Mouse (Mus musculus): ENCODE data around the gene Il22ra1. TPM values are rescaled to one million over a fixed set of nuclear protein-coding genes. Genes with fewer than 3 reads are reported as not detected.

The Il22ra1 gene
- total RNA-seq, 2 experiments from 2014 or later: 0.17 to 1.9 TPM

GRCm38 (mm10) chr4:135736903-135737302 is 8.9 kb downstream of the Il22ra1 start:
- DNase-seq: no peak

GRCm38 (mm10) chr4:135738237-135738636 is 10.3 kb downstream of the Il22ra1 start:
- DNase-seq: no peak

- DNase-seq: no peak
These were observed 11.2 kb downstream of the Il22ra1 start for GRCm38 (mm10) chr4:135739148-135739547.

GRCm38 (mm10) chr4:135739672-135740071 is 11.7 kb downstream of the Il22ra1 start:
- no peak for DNase-seq

GRCm38 (mm10) chr4:135743520-135743919 is 15.5 kb downstream of the Il22ra1 start:
- DNase-seq: no peak

- DNase-seq: no peak
These were observed 16.9 kb downstream of the Il22ra1 start for GRCm38 (mm10) chr4:135744726-135745448.

- DNase-seq: peak in 1 of 2 experiments; percentile 34
These were observed 17.6 kb downstream of the Il22ra1 start for GRCm38 (mm10) chr4:135745613-135746012.

- DNase-seq: no peak
These were observed 22.9 kb downstream of the Il22ra1 start for GRCm38 (mm10) chr4:135750896-135751295.

- no peak for DNase-seq
These were observed 24.3 kb downstream of the Il22ra1 start for GRCm38 (mm10) chr4:135752106-135752778.

- DNase-seq: no peak
These were observed 24.8 kb downstream of the Il22ra1 start for GRCm38 (mm10) chr4:135752779-135753164.

GRCm38 (mm10) chr4:135758331-135758730 is 30.4 kb downstream of the Il22ra1 start:
- no peak for DNase-seq

GRCm38 (mm10) chr4:135758825-135759224 is 30.9 kb downstream of the Il22ra1 start:
- DNase-seq: peak in 1 of 2 experiments; percentile 19

GRCm38 (mm10) chr4:135759356-135759976 is 31.5 kb downstream of the Il22ra1 start, which contains the start of gene Myom3:
Gene Myom3 (plus strand): TSS chr4:135759715.
- DNase-seq: no peak

- DNase-seq: no peak
These were observed 33.1 kb downstream of the Il22ra1 start for GRCm38 (mm10) chr4:135761048-135761447.

- no peak for DNase-seq
These were observed 33.6 kb downstream of the Il22ra1 start for GRCm38 (mm10) chr4:135761569-135761968.

GRCm38 (mm10) chr4:135762251-135762906 is 34.4 kb downstream of the Il22ra1 start:
- DNase-seq: peak; percentile 80 to 83

- no peak for DNase-seq
These were observed 36.7 kb downstream of the Il22ra1 start for GRCm38 (mm10) chr4:135764700-135765099.

- no peak for DNase-seq
These were observed 37.7 kb downstream of the Il22ra1 start for GRCm38 (mm10) chr4:135765707-135766106.

- DNase-seq: peak; percentile 64 to 74
These were observed 39.0 kb downstream of the Il22ra1 start for GRCm38 (mm10) chr4:135766976-135767375.

GRCm38 (mm10) chr4:135768572-135769526 is 40.9 kb downstream of the Il22ra1 start:
- peak; percentile 58 to 75 for DNase-seq

- peak in 1 of 2 experiments; percentile 41 for DNase-seq
These were observed 42.8 kb downstream of the Il22ra1 start for GRCm38 (mm10) chr4:135770611-135771305.

Measured in adrenal gland, postnatal 36 days (tissue).